Mouse (Mus musculus) liver, embryonic 14.5 days (tissue): ENCODE measurements around the gene Ccdc92b.

ENCODE experiments used
- CTCF ChIP-seq: IDR thresholded peaks from 2 replicates; pipeline ENCODE4 v1.5.1; 2016; ENCODE audit warnings: antibody characterized with exemption, low read depth, control low read depth
- EP300 ChIP-seq: IDR thresholded peaks from 2 replicates; pipeline ENCODE4 v1.6.1; 2016; ENCODE audit warnings: antibody characterized with exemption, low read depth

- TF ChIP-seq CTCF (no peak), EP300 (no peak)
Measured at GRCm38 (mm10) chr11:74619956-74620300, 523 bp downstream of the Ccdc92b start.
